Mouse (Mus musculus): ENCODE measurements at regions not wholly inside any gene's neighbourhood (a gene's known extent, or its start where the extent isn't known, plus 50 kb on each side); places are given as distances from the start of the nearest gene placed in this dataset.

DNA sequence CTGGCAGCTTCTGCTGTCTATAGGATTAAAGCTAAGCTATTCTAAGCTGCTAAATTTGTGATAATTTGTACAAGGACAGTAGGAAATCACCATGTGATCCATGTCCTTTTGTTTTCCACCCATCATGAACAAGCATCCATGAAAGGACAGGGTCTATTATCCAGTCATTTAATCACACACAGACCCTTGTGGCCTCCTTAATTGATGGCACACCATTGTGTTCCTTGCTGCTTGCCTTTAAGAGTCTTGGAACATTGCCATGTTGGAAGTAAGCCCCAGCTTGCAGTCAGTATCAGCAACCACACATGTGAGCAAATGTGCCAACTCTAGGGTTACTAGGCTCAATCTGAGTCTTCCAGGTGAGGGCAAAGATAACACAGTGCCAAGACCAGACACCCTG is 608.7 kb downstream of the Hs3st4 start:
- ATAC-seq (ENCODE audit: insufficient number of reproducible peaks, insufficient read depth, low FRiP score, low TSS enrichment, low read depth): no peak
- H3K36me3 ChIP-seq: no peaks in the 10 kb centered on the region

DNA sequence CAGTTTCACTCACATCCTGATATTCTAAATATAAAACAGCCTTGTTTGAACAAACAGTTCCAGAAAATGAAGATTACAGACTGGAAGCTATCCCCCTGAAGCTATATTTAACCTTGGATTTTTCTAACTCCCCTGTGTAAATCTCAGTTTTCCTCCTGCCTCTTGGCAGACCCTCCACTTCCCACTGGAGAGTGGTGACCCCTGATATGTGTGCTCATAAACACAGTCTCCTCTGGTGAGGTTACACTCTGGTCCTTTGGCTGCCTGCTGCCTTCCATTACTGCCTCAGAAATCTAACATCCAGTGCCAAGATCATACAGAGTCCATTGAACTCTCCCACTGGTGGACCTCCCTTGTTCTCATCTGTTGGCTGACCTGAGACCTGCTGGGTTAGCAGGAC is 610.8 kb downstream of the Hs3st4 start:
- Histone ChIP-seq H3K4me2 (no peak overlapping the region), H3K4me1 (no peaks in the 10 kb centered on the region), H3K4me3 (no peak overlapping the region), H3K9ac (no peak overlapping the region), H3K27me3 (no peaks in the 10 kb centered on the region), H3K9me3 (no peaks in the 10 kb centered on the region), H3K36me3 (no peaks in the 10 kb centered on the region), H3K27ac (no peak overlapping the region)
- ATAC-seq (ENCODE audit: insufficient number of reproducible peaks, insufficient read depth, low FRiP score, low TSS enrichment, low read depth): no peak

More for the DNA sequence above, 608.7 kb downstream of the Hs3st4 start:
- Histone ChIP-seq H3K4me2 (no peak overlapping the region), H3K27ac (no peak overlapping the region), H3K27me3 (no peaks in the 10 kb centered on the region), H3K9ac (no peak overlapping the region), H3K4me1 (no peaks in the 10 kb centered on the region), H3K4me3 (no peak overlapping the region), H3K9me3 (no peaks in the 10 kb centered on the region)

GRCm38 (mm10) chr7:124600767-124601166 is 618.1 kb downstream of the Hs3st4 start:
- no peak overlapping the region for H3K9ac ChIP-seq
- no peak for ATAC-seq (ENCODE audit: insufficient number of reproducible peaks, insufficient read depth, low FRiP score, low TSS enrichment, low read depth)
- no peak overlapping the region for H3K4me2 ChIP-seq
- no peaks in the 10 kb centered on the region for H3K27me3 ChIP-seq
- no peaks in the 10 kb centered on the region for H3K4me1 ChIP-seq
- 90% methylated on average over 6 of the region's 6 CpGs for WGBS
- no peak overlapping the region for H3K27ac ChIP-seq
- no peaks in the 10 kb centered on the region for H3K36me3 ChIP-seq
- no peaks in the 10 kb centered on the region for H3K9me3 ChIP-seq
- no peak overlapping the region for H3K4me3 ChIP-seq

GRCm38 (mm10) chr7:124604581-124604980 is 621.9 kb downstream of the Hs3st4 start:
- Histone ChIP-seq H3K4me1 (no peaks in the 10 kb centered on the region), H3K4me2 (no peak overlapping the region), H3K9ac (no peak overlapping the region), H3K27me3 (no peaks in the 10 kb centered on the region), H3K4me3 (no peak overlapping the region), H3K36me3 (no peaks in the 10 kb centered on the region), H3K9me3 (no peaks in the 10 kb centered on the region), H3K27ac (no peak overlapping the region)
- ATAC-seq (ENCODE audit: insufficient number of reproducible peaks, insufficient read depth, low FRiP score, low TSS enrichment, low read depth): no peak
- 73% methylated on average over 2 of the region's 2 CpGs for WGBS

DNA sequence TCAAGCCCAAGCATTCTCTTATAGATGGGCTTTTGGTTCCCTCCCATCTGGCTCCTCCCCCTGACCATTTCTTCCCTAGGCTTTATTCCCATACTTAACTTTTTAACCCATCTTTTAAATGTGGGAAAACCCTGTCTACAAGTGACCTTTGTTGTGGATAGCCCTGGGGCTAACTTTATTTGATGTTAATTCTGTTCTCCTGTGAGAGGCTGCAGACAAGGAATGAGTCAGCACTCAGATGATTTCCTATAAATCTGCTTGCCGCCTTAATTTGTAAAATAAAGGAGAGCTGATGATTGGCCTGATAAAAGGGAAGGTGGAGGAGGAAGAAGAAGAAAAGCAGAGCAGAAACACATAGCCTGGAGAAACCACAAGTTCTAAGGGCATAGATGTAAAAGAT is 623.3 kb downstream of the Hs3st4 start:
- H3K27ac ChIP-seq: no peak overlapping the region
- no peak for ATAC-seq (ENCODE audit: insufficient number of reproducible peaks, insufficient read depth, low FRiP score, low TSS enrichment, low read depth)
- H3K36me3 ChIP-seq: no peaks in the 10 kb centered on the region
- WGBS: 58% methylated on average over 1 of the region's 1 CpGs
- H3K4me1 ChIP-seq: no peaks in the 10 kb centered on the region
- H3K9me3 ChIP-seq: no peaks in the 10 kb centered on the region
- H3K9ac ChIP-seq: no peak overlapping the region
- no peak overlapping the region for H3K4me2 ChIP-seq
- H3K4me3 ChIP-seq: no peak overlapping the region
- no peaks in the 10 kb centered on the region for H3K27me3 ChIP-seq

DNA sequence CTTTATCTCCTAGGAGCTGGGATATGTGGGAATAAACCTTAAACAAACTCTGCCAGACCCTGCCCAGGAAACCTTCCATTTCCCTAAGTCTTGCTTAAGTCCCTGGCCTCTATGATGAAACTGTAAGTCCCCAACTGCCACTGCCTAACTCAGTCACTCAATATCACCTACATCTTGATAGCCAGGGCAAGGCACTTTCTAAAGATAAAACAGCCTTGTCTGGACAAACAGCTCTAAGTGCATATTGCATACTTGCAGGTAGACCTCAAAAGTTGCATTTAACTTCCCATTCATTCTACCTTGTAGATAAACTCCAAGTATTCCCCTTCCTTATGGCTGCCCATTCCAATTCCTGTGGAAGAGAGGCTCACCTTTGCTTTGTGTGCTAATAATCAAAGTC is 624.4 kb downstream of the Hs3st4 start:
- Histone ChIP-seq H3K9ac (no peak overlapping the region), H3K4me1 (no peaks in the 10 kb centered on the region), H3K9me3 (no peaks in the 10 kb centered on the region), H3K4me3 (no peak overlapping the region), H3K36me3 (no peaks in the 10 kb centered on the region), H3K27me3 (no peaks in the 10 kb centered on the region), H3K27ac (no peak overlapping the region), H3K4me2 (no peak overlapping the region)
- ATAC-seq (ENCODE audit: insufficient number of reproducible peaks, insufficient read depth, low FRiP score, low TSS enrichment, low read depth): no peak

- H3K9me3 ChIP-seq: no peaks in the 10 kb centered on the region
- H3K4me1 ChIP-seq: no peaks in the 10 kb centered on the region
- H3K4me3 ChIP-seq: no peak overlapping the region
- no peaks in the 10 kb centered on the region for H3K27me3 ChIP-seq
- H3K27ac ChIP-seq: no peak overlapping the region
- H3K4me2 ChIP-seq: no peak overlapping the region
- no peak overlapping the region for H3K9ac ChIP-seq
- WGBS: 80% methylated on average over 3 of the region's 3 CpGs
- H3K36me3 ChIP-seq: no peaks in the 10 kb centered on the region
- ATAC-seq (ENCODE audit: insufficient number of reproducible peaks, insufficient read depth, low FRiP score, low TSS enrichment, low read depth): no peak
These were observed 627.8 kb downstream of the Hs3st4 start for GRCm38 (mm10) chr7:124610437-124610836.

DNA sequence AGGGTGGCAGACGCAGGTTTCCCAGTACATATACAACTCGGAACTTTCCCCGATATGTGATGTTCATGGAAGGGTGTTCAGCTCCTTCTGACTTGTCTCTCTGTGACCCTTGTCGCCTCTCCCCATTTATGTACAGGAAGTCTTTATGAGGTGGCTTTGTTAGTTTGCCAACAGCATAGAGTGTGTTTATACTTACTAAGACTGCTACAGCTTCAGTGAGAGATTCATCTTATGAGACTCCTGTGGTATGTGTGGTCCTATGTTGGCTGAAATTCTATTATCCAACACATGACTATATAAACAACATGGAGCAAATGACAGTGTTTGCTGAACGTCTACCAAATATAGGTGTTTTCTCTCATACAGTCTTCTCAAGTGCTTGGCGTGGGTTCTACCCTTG is 664.5 kb downstream of the Hs3st4 start:
- Histone ChIP-seq H3K4me3 (no peak overlapping the region), H3K27ac (no peak overlapping the region), H3K9me3 (no peaks in the 10 kb centered on the region), H3K4me1 (peaks cover 8% of the 10 kb centered on the region), H3K36me3 (no peaks in the 10 kb centered on the region), H3K9ac (no peak overlapping the region), H3K4me2 (no peak overlapping the region), H3K27me3 (no peaks in the 10 kb centered on the region)
- WGBS: 83% methylated on average over 6 of the region's 6 CpGs
- no peak for ATAC-seq (ENCODE audit: insufficient number of reproducible peaks, insufficient read depth, low FRiP score, low TSS enrichment, low read depth)

- no peak for ATAC-seq (ENCODE audit: insufficient number of reproducible peaks, insufficient read depth, low FRiP score, low TSS enrichment, low read depth)
- peaks cover 2% of the 10 kb centered on the region; the same call in 1 of the 2 replicates for H3K4me1 ChIP-seq
- H3K36me3 ChIP-seq: no peaks in the 10 kb centered on the region
- no peak overlapping the region for H3K4me2 ChIP-seq
- H3K27me3 ChIP-seq: no peaks in the 10 kb centered on the region
- WGBS: 26% methylated on average over 12 of the region's 12 CpGs
- H3K9me3 ChIP-seq: no peaks in the 10 kb centered on the region
- no peak overlapping the region for H3K4me3 ChIP-seq
- H3K27ac ChIP-seq: no peak overlapping the region
- H3K9ac ChIP-seq: no peak overlapping the region
These were observed 684.7 kb downstream of the Hs3st4 start for GRCm38 (mm10) chr7:124667180-124667968.

- no peak for ATAC-seq (ENCODE audit: insufficient number of reproducible peaks, insufficient read depth, low FRiP score, low TSS enrichment, low read depth)
- no peaks in the 10 kb centered on the region for H3K36me3 ChIP-seq
- H3K4me1 ChIP-seq: peaks cover 2% of the 10 kb centered on the region; the same call in 1 of the 2 replicates
- no peaks in the 10 kb centered on the region for H3K27me3 ChIP-seq
- H3K27ac ChIP-seq: no peak overlapping the region
- H3K4me2 ChIP-seq: no peak overlapping the region
- no peak overlapping the region for H3K4me3 ChIP-seq
- 68% methylated on average over 4 of the region's 4 CpGs for WGBS
- no peak overlapping the region for H3K9ac ChIP-seq
- no peaks in the 10 kb centered on the region for H3K9me3 ChIP-seq
These were observed 685.4 kb downstream of the Hs3st4 start for GRCm38 (mm10) chr7:124668058-124668457.

DNA sequence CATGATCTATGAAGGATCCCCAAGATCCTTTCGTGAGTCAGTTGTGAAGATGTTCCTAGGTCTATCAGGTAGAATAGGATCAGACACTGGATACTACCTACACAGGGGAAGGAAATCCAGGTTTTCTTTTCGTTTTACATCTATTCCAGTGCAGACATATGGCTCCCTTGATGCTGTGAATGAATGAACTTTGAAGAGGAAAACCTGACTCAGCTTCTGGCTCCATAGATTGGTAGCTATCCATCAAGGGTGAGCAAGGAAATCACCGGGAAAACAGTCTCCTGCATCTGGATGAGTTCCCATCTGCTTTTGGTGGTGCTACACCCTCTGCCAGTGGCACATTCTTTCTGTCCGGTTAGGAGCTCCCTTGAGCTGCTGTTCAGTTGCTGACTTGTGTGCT is 687.8 kb downstream of the Hs3st4 start:
- no peaks in the 10 kb centered on the region for H3K9me3 ChIP-seq
- no peaks in the 10 kb centered on the region for H3K27me3 ChIP-seq
- no peak for ATAC-seq (ENCODE audit: insufficient number of reproducible peaks, insufficient read depth, low FRiP score, low TSS enrichment, low read depth)
- H3K27ac ChIP-seq: no peak overlapping the region
- H3K9ac ChIP-seq: no peak overlapping the region
- WGBS: 66% methylated on average over 4 of the region's 4 CpGs
- H3K4me1 ChIP-seq: peaks cover 2% of the 10 kb centered on the region; the same call in 1 of the 2 replicates
- no peaks in the 10 kb centered on the region for H3K36me3 ChIP-seq
- no peak overlapping the region for H3K4me2 ChIP-seq
- no peak overlapping the region for H3K4me3 ChIP-seq

DNA sequence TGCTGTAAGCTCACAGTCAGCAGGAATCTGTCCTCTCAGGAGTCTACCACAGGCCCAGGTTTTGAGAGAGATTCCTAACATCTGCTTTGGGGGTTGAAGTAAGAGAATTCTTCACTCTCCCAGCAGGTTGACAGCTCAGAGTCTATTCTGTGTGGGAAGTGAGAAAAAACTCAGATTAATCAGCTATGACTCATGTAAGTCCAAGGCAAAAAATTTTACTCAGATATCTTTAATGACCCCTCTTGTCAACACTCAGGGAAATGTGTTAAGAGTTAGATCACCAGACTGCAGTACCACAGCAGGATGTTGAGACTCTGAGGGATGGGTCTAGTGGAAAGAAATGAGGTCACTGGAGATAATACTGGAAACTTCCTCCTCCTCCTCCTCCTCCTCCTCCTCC is 688.4 kb downstream of the Hs3st4 start:
- Histone ChIP-seq H3K4me2 (no peak overlapping the region), H3K9me3 (no peaks in the 10 kb centered on the region), H3K36me3 (no peaks in the 10 kb centered on the region), H3K4me1 (peaks cover 2% of the 10 kb centered on the region; the same call in 1 of the 2 replicates), H3K9ac (no peak overlapping the region), H3K27ac (no peak overlapping the region), H3K27me3 (no peaks in the 10 kb centered on the region), H3K4me3 (no peak overlapping the region)
- no peak for ATAC-seq (ENCODE audit: insufficient number of reproducible peaks, insufficient read depth, low FRiP score, low TSS enrichment, low read depth)

Data from embryonic facial prominence, embryonic 13.5 days (tissue).